Mouse (Mus musculus) E14TG2a.4 (cell line): ENCODE measurements around the gene Ppp1r14d.

Experiments
- H3K27me3 ChIP-seq: 2 replicates; pipeline ENCODE4 v1.6.1; 2014; ENCODE audit warnings: low read length, control low read depth; ENCODE audit not compliant: insufficient read depth
- H3K36me3 ChIP-seq: 2 replicates; pipeline ENCODE4 v1.6.1; 2014; ENCODE audit warnings: low read length, control low read depth; ENCODE audit not compliant: insufficient read depth
- H3K4me1 ChIP-seq: replicated peaks from 2 replicates; pipeline ENCODE4 v1.6.1; 2014; ENCODE audit warnings: low read depth, low read length, control low read depth
- H3K4me3 ChIP-seq: replicated peaks from 2 replicates; pipeline ENCODE4 v1.5.1; 2014; ENCODE audit warnings: mild to moderate bottlenecking, low read length
- H3K9me3 ChIP-seq: 2 replicates; pipeline ENCODE4 v1.6.1; 2014; ENCODE audit warnings: low read length, control low read depth
- CTCF ChIP-seq: conservative IDR thresholded peaks from 2 replicates; pipeline ENCODE4 v1.5.1; 2014; ENCODE audit warnings: low read length
- NANOG ChIP-seq: IDR thresholded peaks from 2 replicates; pipeline ENCODE4 v1.6.1; 2014; ENCODE audit warnings: borderline replicate concordance, low read length, mixed read lengths
- POU5F1 ChIP-seq: IDR thresholded peaks from 2 replicates; pipeline ENCODE4 v1.6.1; 2014; ENCODE audit warnings: low read length, borderline replicate concordance

The Ppp1r14d gene

DNA sequence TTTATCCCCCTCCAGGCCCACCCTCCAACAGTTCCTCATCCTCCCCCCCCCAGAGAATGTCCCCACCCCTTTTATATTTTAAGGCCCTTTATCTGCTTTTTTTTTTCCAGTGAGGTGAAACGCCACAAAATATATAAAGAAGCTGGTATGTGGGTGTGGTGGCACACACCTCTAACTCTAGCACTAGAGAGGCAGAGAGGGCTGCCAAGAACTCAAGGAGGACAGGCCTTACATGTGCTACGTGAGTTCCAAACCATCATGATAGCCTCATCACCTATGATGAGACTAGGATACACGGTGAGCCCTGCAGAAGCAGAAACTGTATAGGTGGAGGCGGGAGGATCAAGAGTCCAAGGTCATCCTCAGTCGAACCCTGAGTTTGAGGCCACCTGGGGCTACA lies 38.7 kb downstream of the Ppp1r14d start:
- no peak for TF ChIP-seq NANOG
- TF ChIP-seq POU5F1: no peak
- no peak for TF ChIP-seq CTCF
- Histone ChIP-seq H3K4me3 (no peak overlapping the region), H3K27me3 (no peaks in the 10 kb centered on the region), H3K9me3 (no peaks in the 10 kb centered on the region), H3K4me1 (peaks cover 31% of the 10 kb centered on the region), H3K36me3 (0 out of 2 replicates have a peak, but pooled peaks cover under 1% of the 10 kb centered on the region)

DNA sequence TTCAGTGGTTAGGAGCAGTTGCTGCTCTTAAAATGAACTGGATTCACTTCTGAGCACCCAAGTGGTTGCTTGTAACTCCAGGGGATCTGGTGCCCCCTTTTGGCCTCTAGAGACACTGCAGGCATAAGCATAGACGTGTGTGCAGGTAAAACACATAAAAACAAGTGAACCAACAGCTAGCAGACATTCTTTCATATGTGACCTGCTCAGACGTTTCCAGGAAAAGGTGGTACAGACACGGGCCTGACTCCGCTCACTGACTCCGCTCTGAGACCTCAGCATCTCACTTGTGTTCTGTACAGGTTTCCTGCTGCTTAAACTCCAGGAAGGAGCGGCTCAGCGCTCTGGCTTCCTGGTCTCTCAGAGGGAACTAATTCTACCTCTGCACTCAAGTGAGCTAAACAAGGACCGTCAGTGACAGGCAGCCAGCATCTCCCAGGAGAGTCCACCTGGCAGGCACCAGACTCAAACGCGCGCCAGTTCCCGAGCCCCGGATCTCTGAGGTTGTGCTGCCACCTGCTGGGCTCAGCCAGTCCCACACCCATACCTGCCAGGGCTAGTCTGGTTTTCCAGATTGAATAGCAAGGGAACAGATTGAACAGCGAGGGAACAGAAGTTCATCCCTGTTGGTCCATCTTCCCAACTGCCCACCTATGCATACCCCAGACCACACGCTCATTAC lies 40.5 kb downstream of the Ppp1r14d start:
- H3K4me3 ChIP-seq: peak overlapping the region; percentile 55; the same call in 1 of the 2 replicates
- TF ChIP-seq NANOG (no peak), POU5F1 (no peak), CTCF (peak; percentile 78)
- H3K4me1 ChIP-seq: peaks cover 26% of the 10 kb centered on the region
- no peaks in the 10 kb centered on the region for H3K9me3 ChIP-seq
- H3K27me3 ChIP-seq: no peaks in the 10 kb centered on the region
- H3K36me3 ChIP-seq: peaks cover 6% of the 10 kb centered on the region; the same call in 1 of the 2 replicates

DNA sequence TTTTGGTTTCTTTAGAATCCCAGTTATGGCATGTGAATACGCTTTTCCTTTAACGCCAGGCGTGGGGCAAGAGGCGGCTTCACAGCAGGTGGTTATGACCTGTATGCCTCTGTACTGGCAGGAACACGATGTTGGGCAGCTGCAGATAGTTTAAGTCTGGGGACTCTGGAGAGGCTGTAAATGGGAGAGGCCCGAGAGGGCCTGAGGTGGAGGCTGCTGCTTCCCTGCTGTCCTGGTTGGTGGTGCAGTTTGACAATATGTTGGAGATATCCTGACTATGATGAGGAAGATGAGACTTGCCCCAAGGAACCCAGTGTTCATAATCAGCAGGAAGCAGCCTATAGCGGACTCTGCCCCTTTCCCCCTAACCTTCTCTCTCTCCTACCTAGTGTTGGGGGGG lies 46.8 kb downstream of the Ppp1r14d start:
- no peaks in the 10 kb centered on the region for H3K9me3 ChIP-seq
- peaks cover 16% of the 10 kb centered on the region for H3K4me1 ChIP-seq
- no peaks in the 10 kb centered on the region for H3K27me3 ChIP-seq
- no peak overlapping the region for H3K4me3 ChIP-seq
- H3K36me3 ChIP-seq: peaks cover 32% of the 10 kb centered on the region
- TF ChIP-seq POU5F1: no peak
- TF ChIP-seq CTCF: no peak
- no peak for TF ChIP-seq NANOG

DNA sequence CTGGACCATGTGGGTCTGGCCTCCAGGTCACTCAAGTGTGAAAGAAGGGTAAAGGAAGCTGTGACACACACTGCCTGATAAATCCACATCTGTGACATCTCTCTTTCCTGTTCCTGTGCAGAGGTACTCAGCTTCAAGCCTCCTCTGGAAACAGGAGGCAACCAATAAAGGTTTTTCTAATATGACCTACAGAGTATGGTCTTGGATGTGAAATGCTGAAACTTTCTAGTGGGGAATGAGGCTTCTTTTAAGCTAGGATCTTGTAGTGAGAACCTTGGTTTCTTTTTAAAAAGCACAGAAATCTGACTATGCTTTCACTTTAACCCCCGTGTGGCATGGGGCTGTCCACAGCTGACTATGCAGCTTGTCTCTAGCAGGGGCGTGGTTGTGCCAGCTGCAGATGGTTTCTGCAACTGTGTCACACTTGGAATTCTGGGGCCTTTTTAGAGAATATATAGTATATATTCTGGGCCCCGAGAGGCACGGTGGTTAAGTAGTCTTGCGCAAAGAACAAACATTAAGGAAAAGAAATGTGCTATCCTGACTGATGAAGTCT lies 52.2 kb downstream of the Ppp1r14d start:
- Histone ChIP-seq H3K36me3 (peaks cover 34% of the 10 kb centered on the region), H3K4me1 (peaks cover 36% of the 10 kb centered on the region), H3K9me3 (no peaks in the 10 kb centered on the region), H3K27me3 (no peaks in the 10 kb centered on the region), H3K4me3 (no peak overlapping the region)
- TF ChIP-seq CTCF (no peak), NANOG (no peak), POU5F1 (no peak)

DNA sequence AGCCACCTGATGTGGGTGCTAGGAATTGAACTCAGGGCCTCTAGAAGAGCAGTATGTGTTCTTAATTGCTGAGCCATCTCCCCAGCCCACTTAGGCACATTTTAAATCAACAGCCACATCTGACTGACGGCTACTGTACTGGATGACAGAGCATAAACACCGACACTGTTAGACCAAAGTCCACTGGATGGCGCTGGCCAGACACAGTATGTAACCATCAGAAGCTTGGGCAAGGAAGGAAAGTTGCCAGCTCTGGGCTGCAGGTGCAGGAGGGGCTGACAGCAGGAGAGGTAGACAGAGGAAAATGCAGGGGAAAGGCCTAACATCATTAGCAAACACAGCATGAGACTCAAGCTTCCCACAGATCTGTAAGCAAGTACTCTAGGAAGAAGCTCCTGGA lies 52.9 kb downstream of the Ppp1r14d start:
- peaks cover 43% of the 10 kb centered on the region for H3K4me1 ChIP-seq
- peaks cover 34% of the 10 kb centered on the region for H3K36me3 ChIP-seq
- H3K4me3 ChIP-seq: no peak overlapping the region
- H3K27me3 ChIP-seq: no peaks in the 10 kb centered on the region
- TF ChIP-seq POU5F1 (no peak), CTCF (no peak), NANOG (no peak)
- no peaks in the 10 kb centered on the region for H3K9me3 ChIP-seq

DNA sequence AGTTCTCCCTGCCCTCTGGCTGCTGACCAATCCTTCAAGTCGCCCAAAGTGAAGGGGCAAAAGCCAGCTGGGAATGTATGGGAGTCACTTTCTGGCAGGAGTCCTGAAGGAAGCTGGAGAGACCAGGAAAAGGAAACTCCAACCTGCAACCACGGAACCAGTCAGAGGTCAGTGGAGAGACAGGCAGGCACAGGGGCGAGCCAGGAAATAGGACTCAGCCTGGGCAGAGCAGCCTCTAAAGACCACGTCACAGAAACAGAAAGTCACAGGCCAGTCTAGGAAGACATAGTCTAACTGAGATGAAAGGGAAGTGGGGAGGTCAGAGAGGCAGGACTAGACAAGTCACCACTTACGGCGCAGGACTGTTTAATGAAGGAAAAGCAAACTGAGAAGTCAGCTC lies 54.1 kb downstream of the Ppp1r14d start:
- TF ChIP-seq CTCF (no peak), NANOG (no peak), POU5F1 (no peak)
- H3K36me3 ChIP-seq: peaks cover 31% of the 10 kb centered on the region
- H3K27me3 ChIP-seq: no peaks in the 10 kb centered on the region

DNA sequence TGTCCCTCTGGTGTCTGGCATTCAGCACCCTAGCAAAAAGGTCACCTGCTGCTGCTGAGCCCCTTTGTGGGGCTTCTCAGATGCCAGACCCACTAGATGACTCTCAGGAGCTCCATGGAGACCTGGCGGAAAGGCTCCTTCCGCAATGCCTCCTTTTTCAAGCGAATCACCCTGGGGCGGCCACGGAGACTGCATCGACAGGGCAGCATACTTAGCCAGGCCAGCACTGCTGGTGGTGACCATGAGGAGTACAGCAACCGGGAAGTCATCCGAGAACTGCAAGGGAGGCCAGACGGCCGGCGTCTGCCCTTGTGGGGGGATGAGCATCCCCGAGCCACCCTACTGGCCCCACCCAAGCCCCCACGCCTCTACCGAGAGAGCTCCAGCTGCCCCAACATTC lies 54.8 kb downstream of the Ppp1r14d start:
- Histone ChIP-seq H3K9me3 (no peaks in the 10 kb centered on the region), H3K4me1 (peaks cover 43% of the 10 kb centered on the region), H3K36me3 (peaks cover 24% of the 10 kb centered on the region), H3K27me3 (peaks cover 2% of the 10 kb centered on the region), H3K4me3 (no peak overlapping the region)
- TF ChIP-seq POU5F1 (no peak), CTCF (no peak), NANOG (no peak)

More for the DNA sequence above, 54.1 kb downstream of the Ppp1r14d start:
- Histone ChIP-seq H3K4me3 (no peak overlapping the region), H3K9me3 (no peaks in the 10 kb centered on the region), H3K4me1 (peaks cover 43% of the 10 kb centered on the region)

DNA sequence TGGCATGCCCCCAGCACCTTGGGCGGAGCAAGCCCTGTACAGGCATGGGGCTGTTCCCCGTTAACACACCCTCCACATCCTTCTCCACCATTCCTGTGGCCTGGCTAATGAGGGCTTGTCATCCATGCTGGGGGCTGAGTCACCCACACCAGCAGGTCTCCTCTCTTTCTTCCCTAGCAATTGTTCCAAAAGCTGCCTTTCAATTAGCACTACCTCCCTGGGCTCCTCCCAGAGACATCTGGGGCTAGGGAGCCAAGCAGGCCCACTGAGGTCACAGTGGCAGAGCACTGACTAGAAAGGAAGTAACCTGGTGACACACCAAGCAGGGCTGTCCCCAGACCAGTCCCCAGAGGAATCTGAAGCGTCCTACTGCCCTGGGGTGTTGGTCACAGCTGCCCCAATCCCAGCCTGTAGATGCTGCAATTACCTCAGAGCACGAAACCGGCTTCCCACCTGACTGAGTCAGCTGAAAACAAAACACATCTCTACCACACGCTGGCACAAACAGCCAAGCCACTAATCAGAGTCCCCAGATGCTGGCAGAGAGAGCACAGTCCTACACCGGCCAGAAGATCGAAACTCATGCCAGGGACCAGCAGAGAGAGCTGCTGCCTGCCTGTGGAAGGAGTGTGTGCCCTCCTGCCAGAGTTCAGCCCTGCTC lies 55.6 kb downstream of the Ppp1r14d start, which contains the start of gene Gm14137:
Gene Gm14137 (plus strand): TSS at position 519 of the 661 bp plus-strand sequence.
- H3K27me3 ChIP-seq: peaks cover 9% of the 10 kb centered on the region
- H3K9me3 ChIP-seq: no peaks in the 10 kb centered on the region
- peaks cover 16% of the 10 kb centered on the region; the same call in 1 of the 2 replicates for H3K36me3 ChIP-seq
- no peak for TF ChIP-seq NANOG
- TF ChIP-seq POU5F1: no peak
- H3K4me3 ChIP-seq: no peak within 1 kb of the TSS
- peaks cover 43% of the 10 kb centered on the region for H3K4me1 ChIP-seq
